Mouse (Mus musculus) activated CD4-positive, CD25-positive, alpha-beta regulatory T cell, adult 4 months (primary cell): ENCODE data around the gene Slc38a2. TPM values are rescaled to one million over a fixed set of nuclear protein-coding genes. Genes with fewer than 3 reads are reported as not detected.

Experiments used
- ATAC-seq: one replicate; pipeline ENCODE4 v1.8.0; 2017
- polyA plus RNA-seq, 2 experiments: library from polyadenylated mRNA; unstranded; fragments of 100-300 nt; shearing (Covaris generic); gene quantifications; one replicate each; pipeline ENCODE4 v1.2.1; 2017

Slc38a2 gene
- polyA plus RNA-seq, 2 experiments from 2014 or later = 36.1 to 47.0 TPM

DNA sequence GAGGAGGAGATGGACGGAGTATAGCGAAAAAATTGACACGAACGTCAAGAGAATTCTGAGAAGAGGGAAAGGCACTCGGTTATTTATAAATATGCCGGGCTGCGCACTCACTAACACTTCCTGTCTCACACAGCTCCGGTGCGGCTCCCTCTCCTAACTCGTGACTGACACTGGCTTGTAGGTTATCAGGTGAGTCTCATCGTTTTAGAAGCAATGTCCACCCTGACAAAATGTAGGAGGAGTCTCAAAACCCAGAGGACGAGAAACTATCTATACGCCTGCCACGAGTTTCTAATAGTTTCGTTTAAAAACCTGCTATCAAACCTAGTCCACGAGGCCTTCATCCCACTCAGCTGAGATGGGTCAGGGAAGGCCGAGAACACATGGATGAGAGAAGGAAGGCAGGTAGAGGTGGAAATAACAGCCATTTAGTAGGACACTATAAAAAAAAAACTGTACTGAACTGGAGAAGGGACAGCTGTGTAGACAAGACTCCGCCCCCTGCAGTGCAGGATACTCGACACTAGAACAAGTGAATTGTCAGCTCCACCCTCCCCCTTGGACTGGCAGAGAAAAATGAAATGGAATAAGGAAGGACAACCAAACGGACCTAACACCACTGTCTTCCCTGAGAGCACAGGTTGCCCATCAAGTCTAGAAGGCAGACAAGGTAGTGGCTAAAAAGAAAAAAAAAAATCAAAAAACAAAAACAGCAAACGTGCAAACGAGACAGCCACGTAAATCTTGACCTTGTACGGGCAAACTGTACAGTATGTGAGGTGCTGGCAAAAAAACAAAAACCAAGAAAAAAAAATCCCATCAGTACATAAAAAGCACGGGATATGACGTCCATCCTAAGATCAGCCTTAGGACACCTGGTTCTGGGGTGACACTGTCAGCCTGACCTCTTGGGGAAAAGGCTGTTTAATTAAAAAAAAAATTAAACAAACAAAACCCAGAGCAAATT, 3.8 kb downstream of the Slc38a2 start:
- no peak for ATAC-seq

DNA sequence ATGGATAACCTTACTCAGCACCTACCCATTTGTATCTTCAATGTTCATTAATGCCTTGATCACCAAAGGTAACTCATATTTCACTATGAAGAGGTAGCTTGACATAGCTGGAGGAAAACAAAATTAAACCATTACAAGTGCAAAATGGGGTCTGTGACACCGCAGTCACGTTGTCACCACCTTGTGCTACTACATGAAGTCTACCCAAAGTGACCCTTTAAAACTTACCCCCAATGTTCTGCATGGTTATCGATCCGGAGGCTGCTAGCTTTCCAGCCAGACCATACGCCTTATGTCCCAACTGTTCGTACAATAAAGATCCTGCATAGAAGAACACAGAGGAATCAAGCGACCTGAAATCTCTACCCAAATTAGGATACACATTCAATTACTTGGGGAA, 4.5 kb downstream of the Slc38a2 start:
- ATAC-seq = no peak

DNA sequence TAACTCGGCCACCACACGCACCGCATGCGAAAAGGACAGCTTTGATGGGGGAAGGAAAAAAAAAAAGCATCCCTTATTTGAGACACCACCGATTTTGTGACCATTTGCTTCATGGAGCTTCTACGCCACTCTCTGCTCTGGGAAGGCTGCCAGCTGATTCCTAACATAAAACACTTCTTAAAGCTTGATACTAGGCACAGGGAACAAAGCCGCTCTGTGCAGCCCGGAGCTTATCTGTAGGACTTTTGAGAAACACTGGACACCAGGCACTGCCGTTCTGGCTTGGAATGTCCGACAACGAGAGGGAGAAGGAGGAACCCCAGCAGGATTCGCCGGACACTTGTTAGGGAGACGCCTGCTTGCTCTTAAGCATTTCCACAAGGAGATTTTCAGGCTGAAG, 5.8 kb downstream of the Slc38a2 start:
- no peak for ATAC-seq

GRCm38 (mm10) chr15:96692401-96692800, 7.1 kb downstream of the Slc38a2 start:
- no peak for ATAC-seq

DNA sequence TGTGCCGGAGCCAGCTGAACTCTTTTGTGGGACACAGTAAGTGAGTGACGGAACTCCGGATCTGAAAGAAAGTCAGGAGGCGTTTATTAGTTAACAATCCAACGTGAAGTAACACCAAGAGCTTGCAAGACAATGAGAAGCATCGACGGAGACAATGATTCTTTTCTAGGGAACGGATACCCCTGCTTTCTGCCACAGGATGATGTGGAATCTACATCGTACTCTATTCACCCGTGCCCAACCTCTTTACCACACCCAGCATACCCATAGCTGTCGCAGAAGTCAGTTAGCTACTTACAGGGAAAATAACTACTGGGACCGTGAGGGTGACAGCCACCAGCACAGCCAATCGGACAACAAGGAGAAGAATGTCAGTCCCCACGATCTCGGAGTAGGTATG, 8.1 kb downstream of the Slc38a2 start:
- ATAC-seq = no peak

- no peak for ATAC-seq
Observed at GRCm38 (mm10) chr15:96690829-96691228, 8.7 kb downstream of the Slc38a2 start.

- no peak for ATAC-seq
Observed at GRCm38 (mm10) chr15:96689919-96690318, 9.6 kb downstream of the Slc38a2 start.

GRCm38 (mm10) chr15:96688784-96689318, 10.7 kb downstream of the Slc38a2 start:
- no peak for ATAC-seq

GRCm38 (mm10) chr15:96688036-96688435, 11.5 kb downstream of the Slc38a2 start:
- ATAC-seq = no peak

DNA sequence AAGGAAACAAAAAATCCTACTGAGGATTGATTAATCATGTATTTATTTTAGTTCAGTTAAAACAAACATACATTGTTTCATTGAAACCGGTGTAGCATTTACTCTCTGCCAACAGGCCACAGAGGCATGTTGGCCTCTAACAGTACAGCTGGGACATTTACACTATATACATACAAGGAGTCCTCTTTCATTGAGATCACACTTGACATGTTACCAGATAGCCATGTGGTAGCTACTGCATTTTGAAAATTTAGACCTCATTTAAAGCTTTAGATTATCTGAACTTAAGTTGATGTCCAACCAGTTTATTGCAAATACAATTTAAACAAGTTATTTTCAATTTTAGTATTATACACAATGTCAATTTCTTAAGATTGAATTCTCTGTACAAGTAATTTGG, 12.2 kb downstream of the Slc38a2 start:
- ATAC-seq = no peak

GRCm38 (mm10) chr15:96686201-96687159, 13.1 kb downstream of the Slc38a2 start:
- no peak for ATAC-seq

- ATAC-seq = no peak
Observed at GRCm38 (mm10) chr15:96685273-96685672, 14.3 kb downstream of the Slc38a2 start.

- peak; percentile 49 for ATAC-seq
Observed at GRCm38 (mm10) chr15:96684132-96684830, 15.2 kb downstream of the Slc38a2 start.

GRCm38 (mm10) chr15:96678871-96679773, 20.4 kb downstream of the Slc38a2 start:
- ATAC-seq = no peak

GRCm38 (mm10) chr15:96676518-96676917, 23.0 kb downstream of the Slc38a2 start:
- ATAC-seq = no peak

DNA sequence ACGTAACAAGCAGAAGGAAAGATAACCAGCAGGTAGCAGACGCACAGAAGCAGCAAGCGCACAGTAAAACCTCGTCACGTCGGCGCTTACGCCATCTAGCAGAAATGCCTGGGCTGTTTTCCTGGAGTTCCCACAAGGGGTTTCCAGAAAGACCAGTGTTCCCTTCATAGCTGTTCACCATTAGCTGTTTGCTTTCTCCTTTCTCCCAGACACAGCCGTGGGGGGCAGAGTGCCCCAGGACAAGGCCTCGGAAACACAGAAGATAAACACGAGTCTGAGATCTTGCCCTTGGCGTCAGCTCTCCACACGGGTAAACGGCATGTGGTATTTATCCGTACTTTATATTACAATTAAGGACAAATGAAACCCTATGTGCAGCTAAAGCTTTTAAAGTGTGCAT, 23.8 kb downstream of the Slc38a2 start:
- no peak for ATAC-seq

DNA sequence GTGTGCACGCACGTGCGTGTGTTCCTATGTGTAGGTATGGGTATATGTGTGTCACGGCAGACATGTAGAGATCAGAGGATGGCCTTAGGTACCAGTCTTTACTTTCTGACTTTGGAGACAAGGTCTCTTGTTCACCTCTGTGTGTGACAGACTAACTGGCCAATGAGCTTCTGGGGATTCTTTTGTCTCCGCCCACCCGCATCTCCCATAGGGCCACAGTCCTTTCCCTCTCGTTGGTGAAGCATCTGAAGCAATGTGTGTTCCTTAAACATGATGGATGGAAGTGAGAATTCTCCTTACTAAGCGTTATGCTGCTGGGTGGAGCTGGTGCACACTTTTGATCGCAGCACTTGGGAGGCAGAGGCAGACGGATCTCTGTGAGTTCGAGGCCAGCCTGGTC, 24.5 kb downstream of the Slc38a2 start:
- ATAC-seq = no peak

- ATAC-seq = no peak
Observed at GRCm38 (mm10) chr15:96674089-96674488, 25.4 kb downstream of the Slc38a2 start.

GRCm38 (mm10) chr15:96669721-96670120, 29.8 kb downstream of the Slc38a2 start:
- no peak for ATAC-seq

GRCm38 (mm10) chr15:96666663-96667062, 32.9 kb downstream of the Slc38a2 start:
- ATAC-seq = peak; percentile 81

- peak; percentile 88 for ATAC-seq
Observed at GRCm38 (mm10) chr15:96665889-96666288, 33.6 kb downstream of the Slc38a2 start.
